ENCODE assay signal across 8 mouse cellular contexts in the genomic region with DNA sequence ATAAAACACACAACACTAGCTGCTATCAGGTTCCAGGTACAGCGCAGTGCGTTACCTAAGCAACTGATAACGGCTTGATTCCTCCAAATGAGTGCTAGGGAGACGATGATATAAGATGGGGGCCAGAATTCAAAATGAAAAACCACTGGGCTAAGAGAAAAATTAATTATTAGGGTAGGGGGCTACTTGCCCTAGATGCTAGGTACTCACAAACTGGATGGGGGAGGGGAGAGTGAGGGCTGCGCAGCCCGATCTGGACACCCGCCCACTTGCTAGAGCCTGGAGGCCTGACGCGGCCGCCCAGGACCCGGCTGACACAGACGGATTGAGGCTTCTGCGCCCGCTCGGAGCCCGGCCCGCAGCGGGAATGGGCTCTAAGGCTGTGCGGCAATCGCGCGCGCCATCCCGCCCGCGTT. TPM values are rescaled to one million over a fixed set of nuclear protein-coding genes. Genes with fewer than 3 reads are reported as not detected.
A peak's percentile ranks its signal among the peaks of the same experiment; 100 is the strongest.
DNase-seq lines count a peak whose midpoint lies in the region; ATAC-seq and TF ChIP-seq lines count a peak whose summit lies in the region.

No protein-coding gene starts in this region.

- peak overlapping the region; percentile 99 for H3K9ac ChIP-seq in kidney, postnatal 0 days (ENCODE audit: low read depth, low read length)
- H3K9ac ChIP-seq in ES-E14 (ENCODE audit: insufficient read depth, low read depth, low read length, poor library complexity, severe bottlenecking), result peak overlapping the region; percentile 94
- peak overlapping the region; percentile 98 for H3K9ac ChIP-seq in heart, embryonic 16.5 days (ENCODE audit: low read length)
- peak overlapping the region; percentile 98 for H3K9ac ChIP-seq in liver, embryonic 15.5 days
- peak overlapping the region; percentile 98 for H3K9ac ChIP-seq in stomach, embryonic 14.5 days (replicated peaks; ENCODE audit: low read depth, low read length)

- no peaks in the 10 kb centered on the region for H3K36me3 ChIP-seq in kidney, postnatal 0 days (ENCODE audit: insufficient read depth, low read length)
- H3K36me3 ChIP-seq in ES-E14 (ENCODE audit: control insufficient read depth, insufficient read depth, low read length, poor library complexity, severe bottlenecking), result no peaks in the 10 kb centered on the region
- no peaks in the 10 kb centered on the region for H3K36me3 ChIP-seq in heart, embryonic 16.5 days (ENCODE audit: control insufficient read depth, insufficient read depth)
- no peaks in the 10 kb centered on the region for H3K36me3 ChIP-seq in liver, embryonic 15.5 days (replicated peaks)
- H3K36me3 ChIP-seq in stomach, embryonic 14.5 days (ENCODE audit: control insufficient read depth, insufficient read depth, low read length), result no peaks in the 10 kb centered on the region

- DNase-seq in kidney, postnatal 0 days (ENCODE audit: low spot score), result peak; percentile 66
- DNase-seq in kidney, adult 8-10 months, result no peak
- no peak for DNase-seq in ES-E14 (ENCODE audit: low read depth, low spot score)
- DNase-seq in c-Kit-negative CD71-positive TER-119-positive erythroid progenitor cells, embryonic 14.5 days (ENCODE audit: low read depth, low spot score), result peak; percentile 54
- no peak for DNase-seq in left cerebral cortex, adult 11 months (ENCODE audit: low spot score)

- peak overlapping the region; percentile 100 for H3K27ac ChIP-seq in kidney, postnatal 0 days
- H3K27ac ChIP-seq in ES-E14 (ENCODE audit: insufficient read depth, low read depth, low read length, poor library complexity, severe bottlenecking), result peak overlapping the region; percentile 85
- peak overlapping the region; percentile 99 for H3K27ac ChIP-seq in heart, embryonic 16.5 days (ENCODE audit: low read length)
- H3K27ac ChIP-seq in liver, embryonic 15.5 days (replicated peaks), result peak overlapping the region; percentile 95
- peak overlapping the region; percentile 100 for H3K27ac ChIP-seq in stomach, embryonic 14.5 days (ENCODE audit: low read length)

- WGBS in kidney, postnatal 0 days, result 1% methylated on average over 26 of the region's 26 CpGs
- under 1% methylated on average over 26 of the region's 26 CpGs for WGBS in heart, embryonic 16.5 days
- WGBS in liver, embryonic 15.5 days (ENCODE audit: insufficient replicate concordance), result under 1% methylated on average over 26 of the region's 26 CpGs
- under 1% methylated on average over 25 of the region's 26 CpGs for WGBS in stomach, embryonic 14.5 days

- in situ Hi-C loops in ES-E14 (cut with MboI; ENCODE audit: low sequenced_read_pairs in 2 of 2, unreplicated experiment in 2 of 2), result no loop called here

- peak; percentile 12 for ATAC-seq in kidney, postnatal 0 days (replicated peaks; ENCODE audit: low FRiP score, low read depth)
- peak; percentile 7 for ATAC-seq in heart, embryonic 16.5 days (replicated peaks; ENCODE audit: extremely low read depth, insufficient read depth, low FRiP score)
- peak; percentile 35 for ATAC-seq in liver, embryonic 15.5 days (ENCODE audit: insufficient read depth)
- ATAC-seq in stomach, embryonic 14.5 days (ENCODE audit: insufficient number of reproducible peaks, insufficient read depth, low FRiP score, low read depth), result peak; percentile 29

- H3K9me3 ChIP-seq in kidney, postnatal 0 days (replicated peaks; ENCODE audit: low read length), result no peaks in the 10 kb centered on the region
- H3K9me3 ChIP-seq in ES-E14 (ENCODE audit: control insufficient read depth, insufficient read depth, low read depth, low read length), result no peaks in the 10 kb centered on the region
- H3K9me3 ChIP-seq in heart, embryonic 16.5 days (replicated peaks; ENCODE audit: control insufficient read depth, low read length), result no peaks in the 10 kb centered on the region
- no peaks in the 10 kb centered on the region for H3K9me3 ChIP-seq in liver, embryonic 15.5 days (replicated peaks)
- no peaks in the 10 kb centered on the region for H3K9me3 ChIP-seq in stomach, embryonic 14.5 days (ENCODE audit: control insufficient read depth, low read depth, low read length)

- H3K27me3 ChIP-seq in kidney, postnatal 0 days (ENCODE audit: insufficient read depth, low read length), result no peaks in the 10 kb centered on the region
- no peaks in the 10 kb centered on the region for H3K27me3 ChIP-seq in heart, embryonic 16.5 days (ENCODE audit: control insufficient read depth, insufficient read depth, low read length)
- H3K27me3 ChIP-seq in liver, embryonic 15.5 days, result no peaks in the 10 kb centered on the region
- H3K27me3 ChIP-seq in stomach, embryonic 14.5 days (ENCODE audit: control insufficient read depth, insufficient read depth, low read length), result no peaks in the 10 kb centered on the region

- H3K4me2 ChIP-seq in kidney, postnatal 0 days (ENCODE audit: low read length), result peak overlapping the region; percentile 71
- H3K4me2 ChIP-seq in heart, embryonic 16.5 days (ENCODE audit: low read depth, low read length), result peak overlapping the region; percentile 83
- peak overlapping the region; percentile 96 for H3K4me2 ChIP-seq in liver, embryonic 15.5 days
- peak overlapping the region; percentile 70 for H3K4me2 ChIP-seq in stomach, embryonic 14.5 days (replicated peaks; ENCODE audit: low read depth, low read length)

- TF ChIP-seq CTCF in kidney, postnatal 0 days (IDR thresholded peaks at IDR 0.05; ENCODE audit: low read depth), result no peak

- H3K4me1 ChIP-seq in kidney, postnatal 0 days (replicated peaks; ENCODE audit: insufficient read depth, low read length), result peaks cover 24% of the 10 kb centered on the region
- H3K4me1 ChIP-seq in ES-E14 (ENCODE audit: control insufficient read depth in 2 of 2, insufficient read depth in 2 of 2, low read length in 2 of 2, poor library complexity in 1 of 2), result peaks cover 0 to 12% of the 10 kb centered on the region in 2 experiments; a peak in 2 of 4 replicates
- peaks cover 49% of the 10 kb centered on the region for H3K4me1 ChIP-seq in heart, embryonic 16.5 days (ENCODE audit: control insufficient read depth, insufficient read depth, low read length)
- H3K4me1 ChIP-seq in liver, embryonic 15.5 days (replicated peaks), result peaks cover 70% of the 10 kb centered on the region
- H3K4me1 ChIP-seq in stomach, embryonic 14.5 days (ENCODE audit: control insufficient read depth, insufficient read depth, low read length), result peaks cover 27% of the 10 kb centered on the region

- H3K4me3 ChIP-seq in kidney, postnatal 0 days (replicated peaks; ENCODE audit: low read depth, low read length), result peak overlapping the region; percentile 95
- H3K4me3 ChIP-seq in ES-E14 (ENCODE audit: insufficient read depth in 1 of 2, low read depth in 1 of 2, low read length in 2 of 2, poor library complexity in 1 of 2, severe bottlenecking in 1 of 2), result peak overlapping the region; percentile 96 to 97
- peak overlapping the region; percentile 91 for H3K4me3 ChIP-seq in heart, embryonic 16.5 days (ENCODE audit: low read length)
- H3K4me3 ChIP-seq in liver, embryonic 15.5 days (replicated peaks), result peak overlapping the region; percentile 97
- H3K4me3 ChIP-seq in stomach, embryonic 14.5 days (ENCODE audit: low read depth, low read length), result peak overlapping the region; percentile 98

TF ChIP-seq in ES-E14, 5 proteins besides CTCF, POLR2A, EP300 and RAD21:
- TF ChIP-seq MAFK (IDR thresholded peaks at IDR 0.05; ENCODE audit: insufficient read depth, low read depth, low read length) (no peak), HCFC1 (IDR thresholded peaks at IDR 0.05; ENCODE audit: borderline replicate concordance, insufficient read depth, low read length) (no peak), ZC3H11A (IDR thresholded peaks at IDR 0.05; ENCODE audit: borderline replicate concordance, low read depth, low read length) (no peak), CHD2 (IDR thresholded peaks at IDR 0.05; ENCODE audit: low read depth, low read length) (no peak), ZNF384 (IDR thresholded peaks at IDR 0.05; ENCODE audit: low read depth, low read length) (no peak)
TF ChIP-seq in ES-E14: peak in this region for 0.

RNA-seq across cellular contexts. Expression of a gene that starts 0.6 kb away (rescaled TPM):
- 13.0 and 13.2 TPM in 2 replicates for polyA plus RNA-seq in kidney, postnatal 0 days (2015; fragmentation: Nextera tagmentation; extraction: Ambion mirVana)
- total RNA-seq in ES-E14 (2012; rRNA removed), result 5.5 and 5.7 TPM in 2 replicates
- polyA plus RNA-seq in heart, embryonic 16.5 days (2015; fragmentation: Nextera tagmentation; extraction: Ambion mirVana), result 12.3 and 13.3 TPM in 2 replicates
- polyA plus RNA-seq in liver, embryonic 15.5 days (2015; fragmentation: Nextera tagmentation; extraction: Ambion mirVana), result 5.1 and 6.1 TPM in 2 replicates
- 17.5 and 18.9 TPM in 2 replicates for polyA plus RNA-seq in stomach, embryonic 14.5 days (2014; fragmentation: Nextera tagmentation; extraction: Ambion mirVana)

RNA-seq across cellular contexts. Expression of a gene that starts 1.3 kb away (rescaled TPM):
- polyA plus RNA-seq in kidney, postnatal 0 days (2015; fragmentation: Nextera tagmentation; extraction: Ambion mirVana), result 8.2 and 9.0 TPM in 2 replicates
- total RNA-seq in ES-E14 (2012; rRNA removed), result 3.4 and 4.5 TPM in 2 replicates
- 6.1 and 7.5 TPM in 2 replicates for polyA plus RNA-seq in heart, embryonic 16.5 days (2015; fragmentation: Nextera tagmentation; extraction: Ambion mirVana)
- 3.3 and 3.4 TPM in 2 replicates for polyA plus RNA-seq in liver, embryonic 15.5 days (2015; fragmentation: Nextera tagmentation; extraction: Ambion mirVana)
- polyA plus RNA-seq in stomach, embryonic 14.5 days (2014; fragmentation: Nextera tagmentation; extraction: Ambion mirVana), result 11.8 and 12.1 TPM in 2 replicates

RNA-seq across cellular contexts. Expression of a gene that starts 35.2 kb away (rescaled TPM):
- 12.4 and 14.6 TPM in 2 replicates for polyA plus RNA-seq in kidney, postnatal 0 days (2015; fragmentation: Nextera tagmentation; extraction: Ambion mirVana)
- total RNA-seq in ES-E14 (2012; rRNA removed), result 8.1 and 9.2 TPM in 2 replicates
- polyA plus RNA-seq in heart, embryonic 16.5 days (2015; fragmentation: Nextera tagmentation; extraction: Ambion mirVana), result 15.8 and 16.0 TPM in 2 replicates
- 1.4 and 1.6 TPM in 2 replicates for polyA plus RNA-seq in liver, embryonic 15.5 days (2015; fragmentation: Nextera tagmentation; extraction: Ambion mirVana)
- 9.5 and 9.9 TPM in 2 replicates for polyA plus RNA-seq in stomach, embryonic 14.5 days (2014; fragmentation: Nextera tagmentation; extraction: Ambion mirVana)

RNA-seq across cellular contexts. Expression of a gene that starts 44.1 kb away (rescaled TPM):
- polyA plus RNA-seq in kidney, postnatal 0 days (2015; fragmentation: Nextera tagmentation; extraction: Ambion mirVana), result 0.43 and 0.54 TPM in 2 replicates
- 5.2 and 7.2 TPM in 2 replicates for total RNA-seq in ES-E14 (2012; rRNA removed)
- polyA plus RNA-seq in heart, embryonic 16.5 days (2015; fragmentation: Nextera tagmentation; extraction: Ambion mirVana), result 2.5 and 5.2 TPM in 2 replicates
- polyA plus RNA-seq in liver, embryonic 15.5 days (2015; fragmentation: Nextera tagmentation; extraction: Ambion mirVana), result 0.17 and 0.25 TPM in 2 replicates
- 7.2 and 7.5 TPM in 2 replicates for polyA plus RNA-seq in stomach, embryonic 14.5 days (2014; fragmentation: Nextera tagmentation; extraction: Ambion mirVana)

RNA-seq across cellular contexts. Expression of a gene that starts 48.5 kb away (rescaled TPM):
- 7.2 and 7.5 TPM in 2 replicates for polyA plus RNA-seq in kidney, postnatal 0 days (2015; fragmentation: Nextera tagmentation; extraction: Ambion mirVana)
- 0.54 and 0.69 TPM in 2 replicates for total RNA-seq in ES-E14 (2012; rRNA removed)
- polyA plus RNA-seq in heart, embryonic 16.5 days (2015; fragmentation: Nextera tagmentation; extraction: Ambion mirVana), result 2.1 and 2.6 TPM in 2 replicates
- 0.05 and 0.10 TPM in 2 replicates for polyA plus RNA-seq in liver, embryonic 15.5 days (2015; fragmentation: Nextera tagmentation; extraction: Ambion mirVana)
- 3.2 and 4.0 TPM in 2 replicates for polyA plus RNA-seq in stomach, embryonic 14.5 days (2014; fragmentation: Nextera tagmentation; extraction: Ambion mirVana)

Comparison
In these comparisons a context has a peak if more than half of its experiments do, and no peak if none do; other contexts are left out.
1. DNase-seq: peak in kidney, postnatal 0 days (single experiment) and c-Kit-negative CD71-positive TER-119-positive erythroid progenitor cells, embryonic 14.5 days (single experiment); none in kidney, adult 8-10 months (0 of 2), ES-E14 (single experiment) and left cerebral cortex, adult 11 months (single experiment).
2. Peak in every context shown above with its lines, with median percentiles within 50 percentile points of each other: ATAC-seq, H3K27ac ChIP-seq, H3K4me2 ChIP-seq, H3K4me3 ChIP-seq and H3K9ac ChIP-seq.